Mouse (Mus musculus) brown adipose tissue, adult 24 weeks (tissue): Measurements from ENCODE around the gene Elavl3. TPM values are rescaled to one million over a fixed set of nuclear protein-coding genes. Genes with fewer than 3 reads are reported as not detected.

Experiments
- H3K27ac ChIP-seq: fragments of 200-500 bp; replicated peaks from 2 replicates; pipeline ENCODE4 v1.5.1; 2012; ENCODE audit warnings: low read depth, mild to moderate bottlenecking, low read length
- H3K4me1 ChIP-seq: fragments of 200-500 bp; 2 replicates; pipeline ENCODE4 v1.6.1; 2012; ENCODE audit warnings: low read length, mixed read lengths; ENCODE audit not compliant: control insufficient read depth, insufficient read depth, insufficient read length
- H3K4me3 ChIP-seq: fragments of 200-500 bp; 2 replicates; pipeline ENCODE4 v1.5.1; 2012; ENCODE audit warnings: low read depth, mild to moderate bottlenecking, low read length, moderate library complexity; ENCODE audit not compliant: insufficient read depth
- polyA plus RNA-seq: library from polyadenylated mRNA; stranded (reverse); fragments of >200 nt; gene quantifications from 2 replicates; pipeline ENCODE4 v1.2.4, GENCODE M21; 2012; ENCODE audit not compliant: missing spikeins, insufficient read depth, insufficient read length

Gene Elavl3
- polyA plus RNA-seq, 1 experiment, result 0.91 TPM

DNA sequence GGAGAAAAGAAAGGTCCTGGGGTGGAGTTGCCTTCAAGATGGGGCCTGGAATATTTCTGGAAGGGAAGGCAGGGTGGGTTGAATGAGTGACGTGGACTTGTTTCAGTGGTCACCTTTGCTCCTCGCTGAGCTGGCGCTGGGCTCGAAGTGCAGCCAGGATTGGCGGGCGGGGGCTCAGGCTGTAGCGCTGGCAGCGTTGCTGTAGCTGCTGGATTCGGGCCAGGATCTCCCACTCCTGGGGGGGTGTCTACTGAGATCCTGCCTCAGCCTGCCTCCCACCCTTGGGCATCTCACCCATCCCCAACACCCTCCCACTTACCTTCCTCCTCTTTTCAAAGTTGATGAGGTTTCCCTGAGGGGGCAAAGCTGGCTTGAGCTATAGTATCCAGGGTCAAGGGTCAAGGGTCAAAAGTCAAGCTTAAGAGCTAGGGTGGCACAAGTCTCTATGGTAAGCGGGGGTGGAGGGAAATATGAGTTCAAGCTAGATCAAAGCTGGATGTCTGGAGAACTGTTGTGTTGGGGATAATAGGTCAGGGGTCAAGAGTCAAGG lies 75.1 kb downstream of the Elavl3 start:
- Histone ChIP-seq H3K4me3 (no peak overlapping the region), H3K4me1 (no peaks in the 10 kb centered on the region), H3K27ac (no peak overlapping the region)

DNA sequence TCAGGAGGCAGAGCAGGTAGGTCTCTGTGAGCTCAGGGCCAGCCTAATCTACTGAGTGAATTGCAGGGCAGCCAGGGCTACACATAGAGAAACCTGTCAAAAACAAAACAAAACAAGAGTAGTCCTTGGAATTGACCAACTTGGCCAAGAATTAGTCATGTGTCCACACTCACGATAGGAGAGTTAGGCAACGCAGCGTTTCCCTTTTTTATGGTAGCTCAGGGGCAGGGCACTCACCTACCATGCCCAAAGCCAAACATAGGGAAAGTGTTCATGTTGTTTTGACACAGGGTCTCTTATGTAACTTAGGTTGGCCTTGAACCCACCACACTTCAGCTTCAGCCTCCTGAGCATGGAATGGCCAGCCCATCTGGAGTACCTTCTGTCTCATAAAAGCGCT lies 82.5 kb downstream of the Elavl3 start:
- no peak overlapping the region for H3K4me3 ChIP-seq
- peaks cover 2% of the 10 kb centered on the region; the same call in 1 of the 2 replicates for H3K4me1 ChIP-seq
- no peak overlapping the region for H3K27ac ChIP-seq

DNA sequence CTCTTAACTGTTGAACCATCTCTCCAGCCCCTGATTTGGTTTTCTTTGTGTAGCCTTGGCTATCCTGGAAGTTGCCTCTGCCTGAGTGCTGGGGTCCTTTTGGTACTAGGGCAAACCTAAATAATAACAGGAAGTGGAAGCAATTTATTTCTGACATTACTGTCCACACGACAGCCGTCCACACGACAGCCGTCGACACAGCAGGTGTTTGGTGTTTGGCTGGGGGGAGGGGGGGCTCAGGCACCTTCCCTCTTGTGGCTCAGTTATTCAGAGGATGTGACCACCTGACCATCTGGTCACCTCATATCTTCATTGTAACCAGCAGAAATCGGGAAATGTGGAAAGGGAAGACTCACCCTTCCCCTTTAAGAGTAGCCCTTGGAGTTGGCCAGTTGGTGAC lies 82.9 kb downstream of the Elavl3 start:
- H3K27ac ChIP-seq, result no peak overlapping the region
- peaks cover 2% of the 10 kb centered on the region; the same call in 1 of the 2 replicates for H3K4me1 ChIP-seq
- no peak overlapping the region for H3K4me3 ChIP-seq

Other genes with a start within 250 kb of the Elavl3 start
- gene Angptl8, start 216.5 kb downstream of the Elavl3 start, polyA plus RNA-seq, result 54.2 and 167 TPM in 2 replicates
- 6.9 and 9.5 TPM in 2 replicates for gene Dock6, start 199.4 kb downstream of the Elavl3 start, polyA plus RNA-seq
- 23.0 and 31.2 TPM in 2 replicates for gene Rab3d, start 133.8 kb downstream of the Elavl3 start, polyA plus RNA-seq
- gene Ccdc159, start 124.6 kb downstream of the Elavl3 start, polyA plus RNA-seq, result 3.7 and 4.3 TPM in 2 replicates
- 204 and 213 TPM in 2 replicates for gene Tmem205, start 124.5 kb downstream of the Elavl3 start, polyA plus RNA-seq
- gene Plppr2, start 115.0 kb downstream of the Elavl3 start, polyA plus RNA-seq, result 1.9 and 2.0 TPM in 2 replicates
- gene Swsap1, start 96.3 kb downstream of the Elavl3 start, polyA plus RNA-seq, result 11.6 and 15.4 TPM in 2 replicates
- gene Epor, start 88.5 kb downstream of the Elavl3 start, polyA plus RNA-seq, result 1.3 and 1.7 TPM in 2 replicates
- gene Rgl3, start 62.6 kb downstream of the Elavl3 start, polyA plus RNA-seq, result 9.2 and 10.4 TPM in 2 replicates
- gene Ccdc151, start 49.4 kb downstream of the Elavl3 start, polyA plus RNA-seq, result not detected in 2 replicates
- gene Prkcsh, start 49.2 kb downstream of the Elavl3 start, polyA plus RNA-seq, result 33.1 and 40.1 TPM in 2 replicates
- gene Gm49318, start 19.2 kb upstream of the Elavl3 start, polyA plus RNA-seq, result not detected in 2 replicates
- gene Zfp653, start 19.4 kb upstream of the Elavl3 start, polyA plus RNA-seq, result 2.1 and 4.8 TPM in 2 replicates
- 95.3 and 111 TPM in 2 replicates for gene Ecsit, start 33.4 kb upstream of the Elavl3 start, polyA plus RNA-seq
- 1.9 and 5.7 TPM in 2 replicates for gene Cnn1, start 47.2 kb upstream of the Elavl3 start, polyA plus RNA-seq
- 101 and 117 TPM in 2 replicates for gene Elof1, start 65.1 kb upstream of the Elavl3 start, polyA plus RNA-seq
- gene Acp5, start 83.7 kb upstream of the Elavl3 start, polyA plus RNA-seq, result 179 and 198 TPM in 2 replicates
- gene Pigyl, start 104.8 kb upstream of the Elavl3 start, polyA plus RNA-seq, result 47.7 and 58.0 TPM in 2 replicates
- 0.52 and 0.58 TPM in 2 replicates for gene Zfp872, start 136.1 kb upstream of the Elavl3 start, polyA plus RNA-seq
- 17.4 and 22.6 TPM in 2 replicates for gene Zfp809, start 173.7 kb upstream of the Elavl3 start, polyA plus RNA-seq
- gene Zfp599, start 207.9 kb upstream of the Elavl3 start, polyA plus RNA-seq, result not detected in 2 replicates